Mouse (Mus musculus) megakaryocyte-erythroid progenitor cell, adult 5 weeks (primary cell): ENCODE data around the gene Vmn1r80. TPM values are rescaled to one million over a fixed set of nuclear protein-coding genes. Genes with fewer than 3 reads are reported as not detected.

Experiments
- polyA plus RNA-seq: library from polyadenylated mRNA; stranded (reverse); fragments of >175 nt; gene quantifications from 2 replicates; pipeline ENCODE4 v1.2.3, GENCODE M21; 2012

The Vmn1r80 gene
- 0.02 TPM in 1 of 2 replicates, not detected in the other for polyA plus RNA-seq

GRCm38 (mm10) chr7:12188986-12189385 lies at the start of gene Vmn1r80:
Gene Vmn1r80, plus strand, starts transcription at chr7:12189286.

GRCm38 (mm10) chr7:12149957-12150356 lies 39.1 kb upstream of the Vmn1r80 start, which contains the start of gene Vmn1r78:
Gene Vmn1r78, plus strand, starts transcription at chr7:12150257.

GRCm38 (mm10) chr7:12170979-12171378 lies 18.1 kb upstream of the Vmn1r80 start, which contains the start of gene Vmn1r79:
Gene Vmn1r79, plus strand, starts transcription at chr7:12171279.

Other genes starting within 250 kb of the Vmn1r80 start
- not detected in 2 replicates for gene Vmn1r77, start 152.5 kb upstream of the Vmn1r80 start, polyA plus RNA-seq
- gene Vmn1r78, start 39.0 kb upstream of the Vmn1r80 start, polyA plus RNA-seq, result not detected in 2 replicates
- not detected in 2 replicates for gene Vmn1r79, start 18.0 kb upstream of the Vmn1r80 start, polyA plus RNA-seq
- gene Vmn1r81, start 79.0 kb downstream of the Vmn1r80 start, polyA plus RNA-seq, result 0.01 TPM in 1 of 2 replicates, not detected in the other
- 0.01 TPM in 1 of 2 replicates, not detected in the other for gene Vmn1r82, start 111.1 kb downstream of the Vmn1r80 start, polyA plus RNA-seq
- gene Vmn1r83, start 140.2 kb downstream of the Vmn1r80 start, polyA plus RNA-seq, result not detected in 2 replicates
- 0.10 TPM in 1 of 2 replicates, not detected in the other for gene Vmn1r84, start 180.0 kb downstream of the Vmn1r80 start, polyA plus RNA-seq
- gene Zfp551, start 233.5 kb downstream of the Vmn1r80 start, polyA plus RNA-seq, result 0.14 and 0.17 TPM in 2 replicates